Mouse (Mus musculus) embryonic facial prominence, embryonic 14.5 days (tissue): ENCODE measurements at regions not wholly inside any gene's neighbourhood (a gene's known extent, or its start where the extent isn't known, plus 50 kb on each side); places are given as distances from the start of the nearest gene placed in this dataset.

Experiments used
- ATAC-seq: fragments of 200-750 bp; cut with Nextera tagmentation; 2 replicates; pipeline ENCODE4 v1.8.0; 2017; ENCODE audit warnings: low read depth, moderate number of reproducible peaks, moderate TSS enrichment
- DNase-seq: peaks from one replicate; pipeline ENCODE4 v3.0.0-alpha.2; 2015; ENCODE audit warnings: low spot score
- H3K27ac ChIP-seq: fragments of 300-500 bp; sonication (generic); replicated peaks from 2 replicates; pipeline ENCODE4 v1.5.1; 2014; ENCODE audit warnings: low read depth, mild to moderate bottlenecking, low read length, moderate library complexity
- H3K27me3 ChIP-seq: fragments of 300-500 bp; sonication (generic); replicated peaks from 2 replicates; pipeline ENCODE4 v1.6.1; 2014; ENCODE audit warnings: low read length; ENCODE audit not compliant: control insufficient read depth, insufficient read depth
- H3K36me3 ChIP-seq: fragments of 300-500 bp; sonication (generic); 2 replicates; pipeline ENCODE4 v1.6.1; 2014; ENCODE audit warnings: low read length, mixed read lengths; ENCODE audit not compliant: control insufficient read depth, insufficient read depth
- H3K4me1 ChIP-seq: fragments of 300-500 bp; sonication (generic); 2 replicates; pipeline ENCODE4 v1.6.1; 2014; ENCODE audit warnings: antibody characterized with exemption, low read length; ENCODE audit not compliant: control insufficient read depth, insufficient read depth
- H3K4me2 ChIP-seq: fragments of 300-500 bp; sonication (generic); 2 replicates; pipeline ENCODE4 v1.6.1; 2014; ENCODE audit warnings: low read depth, mild to moderate bottlenecking, low read length, moderate library complexity, mixed read lengths
- H3K4me3 ChIP-seq: fragments of 300-500 bp; sonication (generic); 2 replicates; pipeline ENCODE4 v1.5.1; 2014; ENCODE audit warnings: low read depth, mild to moderate bottlenecking, low read length
- H3K9ac ChIP-seq: fragments of 300-500 bp; sonication (generic); 2 replicates; pipeline ENCODE4 v1.6.1; 2014; ENCODE audit warnings: low read depth, mild to moderate bottlenecking, low read length, moderate library complexity, mixed read lengths
- H3K9me3 ChIP-seq: fragments of 300-500 bp; sonication (generic); 2 replicates; pipeline ENCODE4 v1.6.1; 2016; ENCODE audit warnings: low read length; ENCODE audit not compliant: control insufficient read depth

DNA sequence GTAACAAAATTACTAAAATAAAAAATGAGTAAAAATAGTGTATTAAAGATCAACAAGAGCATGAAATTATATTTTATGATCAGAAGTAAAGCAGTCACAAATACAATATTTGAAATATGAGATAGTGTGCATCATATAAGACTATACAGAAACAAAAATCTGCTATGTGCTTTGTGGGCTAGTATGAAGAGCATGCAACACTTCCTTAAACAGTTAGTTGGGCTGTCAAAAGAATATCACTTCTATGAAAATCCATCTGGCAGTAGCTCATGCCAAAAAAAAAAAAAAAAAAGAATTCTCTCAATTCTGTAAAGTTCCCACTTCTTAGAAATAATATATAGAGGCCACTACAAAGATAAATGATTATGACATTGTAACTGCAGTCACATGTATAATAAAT, 53.0 kb upstream of the Gm4301 start:
- H3K9ac ChIP-seq = no peak overlapping the region
- H3K4me2 ChIP-seq = no peak overlapping the region
- no peaks in the 10 kb centered on the region for H3K27me3 ChIP-seq
- no peak for DNase-seq
- H3K27ac ChIP-seq = no peak overlapping the region
- H3K36me3 ChIP-seq = no peaks in the 10 kb centered on the region
- ATAC-seq = no peak
- no peaks in the 10 kb centered on the region for H3K9me3 ChIP-seq
- H3K4me3 ChIP-seq = no peak overlapping the region
- no peaks in the 10 kb centered on the region for H3K4me1 ChIP-seq
